Mouse (Mus musculus) CH12.LX (cell line): ENCODE data around the gene Mapk8. TPM values are rescaled to one million over a fixed set of nuclear protein-coding genes. Genes with fewer than 3 reads are reported as not detected.
"Not testable (repeated sequence)": the region's sequence is repeated elsewhere in the genome, so short reads cannot be mapped to it uniquely, and the experiment has no call there.

Source experiments
- DNase-seq: peaks from one replicate; pipeline ENCODE4 v3.0.0-alpha.2; 2013; ENCODE audit errors: extremely low read depth
- H3K27ac ChIP-seq: 2 replicates; pipeline ENCODE4 v1.5.1; 2012; ENCODE audit warnings: low read depth, mild to moderate bottlenecking, control low read depth, moderate library complexity; ENCODE audit not compliant: insufficient read depth
- H3K27me3 ChIP-seq: replicated peaks from 2 replicates; pipeline ENCODE3; 2012; ENCODE audit warnings: inconsistent platforms
- H3K36me3 ChIP-seq, 2 experiments: replicated peaks in 1 of 2; 2 replicates each; pipeline versions ENCODE3 to v1.6.1; 2012; ENCODE audit warnings: inconsistent platforms in 1 of 2, low read length in 1 of 2, mild to moderate bottlenecking in 1 of 2, mixed read lengths in 1 of 2, moderate library complexity in 1 of 2; ENCODE audit not compliant: control insufficient read depth in 1 of 2, insufficient read depth in 1 of 2
- H3K4me1 ChIP-seq, 2 experiments: 2 replicates each; pipeline ENCODE4 v1.6.1; 2012; ENCODE audit warnings: inconsistent platforms in 1 of 2, moderate library complexity in 1 of 2; ENCODE audit not compliant: insufficient read depth in 2 of 2, control insufficient read depth in 1 of 2
- H3K4me2 ChIP-seq: 2 replicates; pipeline ENCODE4 v1.6.1; 2012; ENCODE audit warnings: low read depth, mild to moderate bottlenecking, control low read depth; ENCODE audit not compliant: poor library complexity, insufficient read depth, severe bottlenecking
- H3K4me3 ChIP-seq, 3 experiments: fragments of 150-350 bp in 1 of 3; sonication (generic) in 1 of 3; replicated peaks in 1 of 3; 2 replicates each; pipeline versions ENCODE3 to v1.5.1; 2011 to 2012; ENCODE audit warnings: low read depth in 2 of 3, low read length in 2 of 3, mild to moderate bottlenecking in 2 of 3, moderate library complexity in 2 of 3, control low read depth in 1 of 3, improper control_type of control experiment in 1 of 3, inconsistent platforms in 1 of 3, mixed read lengths in 1 of 3; ENCODE audit not compliant: poor library complexity in 1 of 3
- H3K79me2 ChIP-seq: replicated peaks from 2 replicates; pipeline ENCODE4 v1.6.1; 2012; ENCODE audit warnings: mild to moderate bottlenecking, moderate library complexity; ENCODE audit not compliant: control insufficient read depth, poor library complexity, insufficient read depth, severe bottlenecking; ENCODE audit errors: extremely low read depth
- H3K9ac ChIP-seq: 2 replicates; pipeline ENCODE4 v1.6.1; 2012; ENCODE audit warnings: low read depth, mild to moderate bottlenecking, control low read depth, moderate library complexity; ENCODE audit not compliant: insufficient read depth
- H3K9me3 ChIP-seq: replicated peaks from 2 replicates; pipeline ENCODE3; 2012; ENCODE audit warnings: low read length, inconsistent platforms, mixed read lengths
- BHLHE40 ChIP-seq: IDR thresholded peaks from 2 replicates; pipeline ENCODE4 v1.6.1; 2011; ENCODE audit warnings: mild to moderate bottlenecking, low read depth, low read length, improper control_type of control experiment
- CHD1 ChIP-seq: IDR thresholded peaks from 2 replicates; pipeline ENCODE4 v1.6.1; 2012; ENCODE audit warnings: low read depth, low read length, improper control_type of control experiment, inconsistent platforms
- E2F4 ChIP-seq: IDR thresholded peaks from 2 replicates; pipeline ENCODE4 v1.6.1; 2011; ENCODE audit warnings: low read depth, low read length, improper control_type of control experiment; ENCODE audit not compliant: insufficient replicate concordance
- EP300 ChIP-seq: IDR thresholded peaks from 2 replicates; pipeline ENCODE4 v1.6.1; 2011; ENCODE audit warnings: low read length, improper control_type of control experiment
- IRF4 ChIP-seq: IDR thresholded peaks from 2 replicates; pipeline ENCODE4 v1.6.1; 2014; ENCODE audit warnings: low read depth, mild to moderate bottlenecking, inconsistent platforms, low read length, improper control_type of control experiment
- JUN ChIP-seq: IDR thresholded peaks from 2 replicates; pipeline ENCODE4 v1.6.1; 2011; ENCODE audit warnings: low read depth, mild to moderate bottlenecking, low read length, improper control_type of control experiment, moderate library complexity; ENCODE audit not compliant: insufficient read depth
- JUND ChIP-seq: conservative IDR thresholded peaks from 2 replicates; pipeline ENCODE4 v1.6.1; 2011; ENCODE audit warnings: low read depth, low read length, improper control_type of control experiment
- MAFK ChIP-seq: IDR thresholded peaks from 2 replicates; pipeline ENCODE4 v1.6.1; 2011; ENCODE audit warnings: low read length, improper control_type of control experiment; ENCODE audit not compliant: insufficient replicate concordance
- MEF2A ChIP-seq: IDR thresholded peaks from 2 replicates; pipeline ENCODE4 v1.6.1; 2014; ENCODE audit warnings: low read depth, mild to moderate bottlenecking, inconsistent platforms, low read length, improper control_type of control experiment, borderline replicate concordance
- NELFE ChIP-seq: IDR thresholded peaks from 2 replicates; pipeline ENCODE4 v1.6.1; 2011; ENCODE audit warnings: low read depth, low read length, improper control_type of control experiment
- POLR2A ChIP-seq: IDR thresholded peaks from 2 replicates; pipeline ENCODE4 v1.6.1; 2011; ENCODE audit warnings: low read depth, mild to moderate bottlenecking, improper control_type of control experiment, low read length
- RAD21 ChIP-seq: IDR thresholded peaks from 2 replicates; pipeline ENCODE4 v1.6.1; 2011; ENCODE audit warnings: low read depth, mild to moderate bottlenecking, low read length, improper control_type of control experiment, moderate library complexity
- RCOR1 ChIP-seq: conservative IDR thresholded peaks from 2 replicates; pipeline ENCODE4 v1.6.1; 2012; ENCODE audit warnings: low read depth, mild to moderate bottlenecking, inconsistent platforms, low read length, improper control_type of control experiment
- SIN3A ChIP-seq: IDR thresholded peaks from 2 replicates; pipeline ENCODE4 v1.6.1; 2012; ENCODE audit warnings: low read length, improper control_type of control experiment, inconsistent platforms
- SMC3 ChIP-seq: IDR thresholded peaks from 2 replicates; pipeline ENCODE4 v1.6.1; 2011; ENCODE audit warnings: low read depth, low read length, improper control_type of control experiment
- TBP ChIP-seq: conservative IDR thresholded peaks from 2 replicates; pipeline ENCODE4 v1.6.1; 2011; ENCODE audit warnings: low read depth, low read length, improper control_type of control experiment
- TCF12 ChIP-seq: IDR thresholded peaks from 2 replicates; pipeline ENCODE4 v1.6.1; 2014; ENCODE audit warnings: low read depth, mild to moderate bottlenecking, inconsistent platforms, low read length, improper control_type of control experiment
- USF2 ChIP-seq: conservative IDR thresholded peaks from 2 replicates; pipeline ENCODE4 v1.6.1; 2011; ENCODE audit warnings: low read depth, low read length, improper control_type of control experiment
- dilution Hi-C: fragments of 300-500 bp; cut with MboI; formaldehyde crosslinking; loops from 2 replicates; pipeline ENCODE4 v1.14.3; 2020; ENCODE audit warnings: low sequenced_read_pairs; ENCODE audit not compliant: extremely low pct_unique_long_range_greater_than_20kb, extremely low pct_ligation_motif_present
- in situ Hi-C: fragments of 300-500 bp; cut with MboI; formaldehyde crosslinking; loops from 3 replicates; pipeline ENCODE4 v1.14.3; 2019; ENCODE audit warnings: low sequenced_read_pairs, low pct_ligation_motif_present, low pct_unique_long_range_greater_than_20kb, mixed read lengths
- polyA plus RNA-seq: library from polyadenylated mRNA; unstranded; fragments of >175 nt; gene quantifications from 2 replicates; pipeline ENCODE4 v1.2.1, GENCODE M21; 2012; ENCODE audit warnings: low read depth; ENCODE audit not compliant: insufficient read length
- total RNA-seq, 2 experiments: library from RNA; depleted of rRNA; stranded (reverse); fragments of 300-350 nt in 1 of 2; fragments of >200 nt in 1 of 2; gene quantifications; 2 replicates each; pipeline ENCODE4 v1.2.3; 2012 to 2014

Mapk8 gene
- total and polyA plus RNA-seq, 3 experiments, result 9.1 to 33.4 (median 21.9) TPM

DNA sequence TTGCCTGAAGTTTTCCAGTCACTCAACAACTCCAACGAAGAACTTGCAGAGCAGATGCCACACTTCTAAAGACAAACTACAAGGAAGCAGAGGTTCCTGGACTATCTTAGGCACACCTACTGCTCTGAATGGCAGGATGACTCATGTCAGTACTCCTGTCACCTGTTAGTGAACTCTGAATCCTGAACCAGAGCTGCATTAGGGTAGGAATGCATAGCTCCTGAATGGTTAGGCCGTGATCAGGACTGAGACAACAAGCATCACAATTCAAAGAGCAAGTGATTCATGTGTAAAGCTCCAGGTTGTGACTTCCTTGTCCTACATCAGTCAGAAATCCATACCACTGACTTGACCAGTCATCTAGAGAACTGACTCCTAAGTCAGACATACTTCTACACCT, 3.2 kb downstream of the Mapk8 start:
- Histone ChIP-seq H3K4me3 (no peak overlapping the region), H3K4me1 (peaks cover 7 to 23% of the 10 kb centered on the region in 2 experiments; a peak in 3 of 4 replicates), H3K79me2 (no peaks in the 10 kb centered on the region), H3K9me3 (no peaks in the 10 kb centered on the region), H3K4me2 (no peak overlapping the region), H3K9ac (no peak overlapping the region), H3K36me3 (no peaks in the 10 kb centered on the region), H3K27me3 (peaks cover 21% of the 10 kb centered on the region), H3K27ac (no peak overlapping the region)
- TF ChIP-seq IRF4 (peak; percentile 24; the same call in 1 of the 2 replicates), JUND (0 out of 2 replicates have a peak, but pooled peaks have one; percentile 35), JUN (peak; percentile 45), BHLHE40 (peak; percentile 45), SMC3 (no peak), CHD1 (no peak)
- peak; percentile 35 for DNase-seq
- in situ Hi-C loops, result no loop called here
- dilution Hi-C loops, result no loop called here

DNA sequence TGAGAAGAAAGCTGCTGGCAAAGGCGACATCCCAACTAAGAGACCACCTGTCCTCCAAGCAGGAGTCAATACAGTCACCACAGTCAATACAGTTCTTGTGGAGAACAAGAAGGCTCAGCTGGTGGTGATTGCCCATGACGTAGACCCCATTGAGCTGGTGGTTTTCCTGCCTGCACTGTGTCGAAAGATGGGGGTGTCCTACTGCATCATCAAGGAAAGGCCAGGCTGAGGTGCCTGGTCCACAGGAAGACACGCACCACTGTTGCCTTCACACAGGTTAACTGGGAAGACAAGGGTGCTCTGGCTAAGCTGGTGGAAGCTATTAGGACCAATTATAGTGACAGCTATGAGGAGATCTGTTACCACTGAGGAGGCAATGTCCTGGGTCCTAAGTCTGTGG, 14.5 kb downstream of the Mapk8 start:
- H3K27me3 ChIP-seq, H3K4me2 ChIP-seq, DNase-seq, H3K27ac ChIP-seq, in situ Hi-C loops, H3K4me1 ChIP-seq, H3K9ac ChIP-seq, H3K79me2 ChIP-seq, H3K4me3 ChIP-seq, dilution Hi-C loops, H3K36me3 ChIP-seq: not testable (repeated sequence)
- H3K9me3 ChIP-seq, result peaks cover 14% of the 10 kb centered on the region

DNA sequence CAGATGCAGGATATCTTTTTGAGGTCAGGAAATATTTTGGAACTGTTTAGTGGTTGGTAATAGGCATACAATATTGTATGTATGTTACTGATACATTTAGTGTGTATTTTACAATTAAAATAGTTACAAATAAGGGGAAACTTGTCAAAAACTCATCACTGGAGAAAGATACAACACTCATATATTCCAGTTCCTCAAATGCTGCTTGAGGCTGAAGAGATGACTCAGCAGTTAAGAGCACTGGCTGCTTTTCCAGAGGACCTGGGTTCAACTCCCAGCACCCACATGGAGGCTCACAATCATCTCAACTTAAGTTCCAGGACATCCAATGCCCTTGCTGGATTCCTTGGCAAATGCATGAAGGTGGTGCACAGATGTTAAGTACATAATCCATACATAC, 22.8 kb downstream of the Mapk8 start:
- no peaks in the 10 kb centered on the region for H3K9me3 ChIP-seq
- no peak overlapping the region for H3K4me2 ChIP-seq
- TF ChIP-seq EP300 (peak; percentile 71; the same call in 1 of the 2 replicates), TCF12 (no peak), JUND (0 out of 2 replicates have a peak, but pooled peaks have one; percentile 32), JUN (peak; percentile 20; the same call in 1 of the 2 replicates), MEF2A (no peak), MAFK (peak; percentile 87), RAD21 (no peak), TBP (no peak), NELFE (no peak), SIN3A (no peak), RCOR1 (no peak), USF2 (no peak), E2F4 (no peak), IRF4 (no peak), POLR2A (no peak)
- H3K4me1 ChIP-seq, result peaks cover 0 to 12% of the 10 kb centered on the region in 2 experiments; a peak in 1 of 4 replicates
- no peak overlapping the region for H3K27ac ChIP-seq
- DNase-seq, result peak; percentile 18
- dilution Hi-C loops, result no loop called here
- no peaks in the 10 kb centered on the region for H3K79me2 ChIP-seq
- H3K9ac ChIP-seq, result no peak overlapping the region
- H3K36me3 ChIP-seq, result peaks cover 0 to 2% of the 10 kb centered on the region in 2 experiments
- H3K27me3 ChIP-seq, result no peaks in the 10 kb centered on the region
- in situ Hi-C loops, result no loop called here
- H3K4me3 ChIP-seq, result no peak overlapping the region
